Mouse (Mus musculus) limb, embryonic 15.5 days (tissue): ENCODE data around the gene Amdhd2. TPM values are rescaled to one million over a fixed set of nuclear protein-coding genes. Genes with fewer than 3 reads are reported as not detected.

ENCODE experiments used
- ATAC-seq: fragments of 200-750 bp; cut with Nextera tagmentation; 2 replicates; pipeline ENCODE4 v1.8.0; 2017; ENCODE audit warnings: low read depth, moderate TSS enrichment; ENCODE audit not compliant: insufficient number of reproducible peaks, low FRiP score, low TSS enrichment
- H3K27ac ChIP-seq: fragments of 300-500 bp; sonication (generic); 2 replicates; pipeline ENCODE4 v1.5.1; 2015; ENCODE audit warnings: moderate library complexity, mild to moderate bottlenecking, inconsistent platforms
- H3K27me3 ChIP-seq: fragments of 300-500 bp; sonication (generic); 2 replicates; pipeline ENCODE4 v1.6.1; 2015; ENCODE audit warnings: inconsistent platforms
- H3K36me3 ChIP-seq: fragments of 300-500 bp; sonication (generic); 2 replicates; pipeline ENCODE4 v1.6.1; 2015; ENCODE audit warnings: inconsistent platforms
- H3K4me1 ChIP-seq: fragments of 300-500 bp; sonication (generic); 2 replicates; pipeline ENCODE4 v1.6.1; 2015; ENCODE audit warnings: inconsistent platforms
- H3K4me2 ChIP-seq: fragments of 300-500 bp; sonication (generic); 2 replicates; pipeline ENCODE4 v1.6.1; 2015; ENCODE audit warnings: mild to moderate bottlenecking, inconsistent platforms
- H3K4me3 ChIP-seq: fragments of 300-500 bp; sonication (generic); 2 replicates; pipeline ENCODE4 v1.5.1; 2015; ENCODE audit warnings: mild to moderate bottlenecking, inconsistent platforms
- H3K9ac ChIP-seq: fragments of 300-500 bp; sonication (generic); 2 replicates; pipeline ENCODE4 v1.6.1; 2015; ENCODE audit warnings: inconsistent platforms
- H3K9me3 ChIP-seq: fragments of 300-500 bp; sonication (generic); 2 replicates; pipeline ENCODE4 v1.6.1; 2016; ENCODE audit warnings: inconsistent platforms
- WGBS: fragments of 180-500 bp; shearing (Covaris S2); methylation state at CpG from one replicate; pipeline ENCODE4 v1.1.7; 2015; 5-methylcytosine and 5-hydroxymethylcytosine counted together
- polyA plus RNA-seq: library from polyadenylated mRNA; unstranded; fragments of >200 nt; fragmentation: Nextera tagmentation; extraction: Ambion mirVana; gene quantifications from 2 replicates; pipeline ENCODE4 v1.2.1, GENCODE M21; 2015

Amdhd2 gene
- polyA plus RNA-seq, 1 experiment from 2014 or later, result 30.0 TPM

- H3K4me2 ChIP-seq, result peak overlapping the region; percentile 91
- peaks cover 81% of the 10 kb centered on the region for H3K4me1 ChIP-seq
Measured at GRCm38 (mm10) chr17:24206451-24207351, 43.1 kb upstream of the Amdhd2 start.

DNA sequence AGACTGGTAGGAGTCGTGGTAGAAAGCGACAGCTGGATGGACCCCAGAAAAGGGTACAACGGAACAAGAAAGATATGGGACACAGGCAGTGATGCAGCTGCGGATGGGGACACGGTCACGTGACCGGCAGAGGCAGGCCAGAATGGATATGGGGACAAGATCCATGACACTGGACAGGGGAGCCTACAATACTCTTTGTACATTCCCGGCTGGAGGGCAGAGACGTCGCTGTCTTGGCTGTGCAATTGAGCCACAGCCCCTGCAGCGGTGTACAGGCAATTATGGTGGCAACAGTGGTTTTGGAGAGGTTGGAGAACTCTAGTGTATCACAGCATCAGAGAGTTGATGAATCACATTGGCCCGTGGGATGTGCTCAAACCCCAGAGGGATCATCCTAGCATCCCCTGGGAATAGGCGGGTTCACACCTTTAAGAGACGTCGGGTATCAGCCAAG is 42.4 kb upstream of the Amdhd2 start:
- Histone ChIP-seq H3K4me2 (peak overlapping the region; percentile 91), H3K27ac (peak overlapping the region; percentile 70)

More at GRCm38 (mm10) chr17:24206451-24207351, 43.1 kb upstream of the Amdhd2 start:
- Histone ChIP-seq H3K36me3 (no peaks in the 10 kb centered on the region), H3K4me3 (peak overlapping the region; percentile 71), H3K9ac (peak overlapping the region; percentile 70), H3K27me3 (no peaks in the 10 kb centered on the region; the same call in none of the 2 replicates), H3K9me3 (no peaks in the 10 kb centered on the region), H3K27ac (peak overlapping the region; percentile 70)
- no peak for ATAC-seq
- 6% methylated on average over 61 of the region's 62 CpGs for WGBS

DNA sequence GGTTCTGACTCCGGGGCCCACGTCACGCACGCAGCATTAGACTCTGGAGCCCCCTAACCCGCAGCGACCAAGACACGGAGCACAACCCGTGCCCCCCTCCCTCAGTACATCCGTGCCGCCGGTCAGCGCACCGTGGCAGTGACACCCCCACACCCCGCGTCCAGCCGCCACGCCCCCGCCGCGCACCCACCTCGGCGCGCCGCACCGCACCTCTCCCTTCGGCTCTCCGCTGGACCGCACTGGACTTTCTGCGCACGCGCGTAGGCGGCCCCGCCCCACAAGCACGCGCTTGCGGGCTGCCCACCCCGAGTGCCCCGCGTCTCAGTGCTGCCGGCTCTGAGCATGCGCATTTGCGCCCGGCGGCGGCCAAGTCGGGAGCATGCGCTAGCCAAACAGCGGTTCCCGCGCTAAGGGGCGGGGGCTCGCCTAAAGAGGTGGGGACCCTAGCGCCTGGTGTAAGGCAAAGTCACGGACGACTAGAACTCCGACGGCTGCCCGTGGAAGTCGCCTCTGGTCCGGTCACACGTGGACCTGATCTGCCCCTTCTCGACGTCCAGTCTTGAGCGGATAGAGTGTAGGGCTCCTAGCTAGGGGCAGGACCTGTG is 41.8 kb upstream of the Amdhd2 start, which contains the start of gene Tbc1d24:
Gene Tbc1d24, minus strand, starts transcription at position 279 of the 605 bp plus-strand sequence.
- peak within 1 kb of the TSS; percentile 91 for H3K4me2 ChIP-seq

More for the DNA sequence above, 42.4 kb upstream of the Amdhd2 start:
- no peak for ATAC-seq
- H3K9ac ChIP-seq, result 0 out of 2 replicates have a peak overlapping the region, but pooled peaks have one; percentile 71
- H3K4me3 ChIP-seq, result peak overlapping the region; percentile 71
- no peaks in the 10 kb centered on the region for H3K9me3 ChIP-seq
- 10% methylated on average over 15 of the region's 15 CpGs for WGBS
- H3K4me1 ChIP-seq, result peaks cover 74% of the 10 kb centered on the region
- H3K27me3 ChIP-seq, result no peaks in the 10 kb centered on the region; the same call in none of the 2 replicates
- no peaks in the 10 kb centered on the region for H3K36me3 ChIP-seq

DNA sequence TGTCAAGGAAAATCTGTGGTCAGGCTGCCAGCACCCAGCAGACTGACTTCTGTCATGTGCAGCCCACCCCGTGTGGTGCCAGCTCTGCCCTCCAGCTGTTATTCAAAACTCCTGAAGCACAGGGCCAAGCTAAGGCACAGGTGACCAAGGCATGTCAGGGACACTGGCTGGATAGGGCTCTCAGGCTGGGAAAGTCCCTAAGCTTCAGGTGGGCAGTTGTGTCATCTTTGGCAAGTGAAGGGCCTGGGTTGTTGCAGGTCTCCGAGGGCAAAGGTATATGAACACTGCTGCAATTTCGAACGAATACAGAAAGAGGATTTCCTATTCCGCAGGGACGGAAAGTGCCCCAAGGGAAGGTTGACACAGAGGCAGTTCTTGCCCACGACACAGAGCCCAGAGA is 41.3 kb upstream of the Amdhd2 start:
- Histone ChIP-seq H3K36me3 (no peaks in the 10 kb centered on the region), H3K4me2 (peak overlapping the region; percentile 91), H3K9me3 (no peaks in the 10 kb centered on the region), H3K4me3 (peak overlapping the region; percentile 71), H3K27ac (peak overlapping the region; percentile 54; the same call in 1 of the 2 replicates), H3K27me3 (no peaks in the 10 kb centered on the region; the same call in none of the 2 replicates), H3K4me1 (peaks cover 63% of the 10 kb centered on the region), H3K9ac (peak overlapping the region; percentile 71)
- WGBS, result 6% methylated on average over 7 of the region's 7 CpGs
- ATAC-seq, result no peak

More for the DNA sequence above, 41.8 kb upstream of the Amdhd2 start, which contains the start of gene Tbc1d24:
- Histone ChIP-seq H3K4me1 (peaks cover 68% of the 10 kb centered on the region), H3K36me3 (no peaks in the 10 kb centered on the region), H3K9ac (peak within 1 kb of the TSS; percentile 71), H3K4me3 (peak within 1 kb of the TSS; percentile 71), H3K9me3 (no peaks in the 10 kb centered on the region), H3K27ac (peak within 1 kb of the TSS; percentile 70), H3K27me3 (no peaks in the 10 kb centered on the region; the same call in none of the 2 replicates)
- ATAC-seq, result peak; percentile 56
- WGBS, result 1% methylated on average over 61 of the region's 65 CpGs

GRCm38 (mm10) chr17:24203611-24204534 is 40.3 kb upstream of the Amdhd2 start:
- H3K4me1 ChIP-seq, result peaks cover 53% of the 10 kb centered on the region
- H3K27me3 ChIP-seq, result no peaks in the 10 kb centered on the region; the same call in none of the 2 replicates
- H3K4me3 ChIP-seq, result peak overlapping the region; percentile 71
- 69% methylated on average over 3 of the region's 3 CpGs for WGBS
- no peak overlapping the region for H3K27ac ChIP-seq
- H3K4me2 ChIP-seq, result peak overlapping the region; percentile 91
- H3K9me3 ChIP-seq, result no peaks in the 10 kb centered on the region
- H3K9ac ChIP-seq, result no peak overlapping the region
- H3K36me3 ChIP-seq, result no peaks in the 10 kb centered on the region
- ATAC-seq, result no peak

GRCm38 (mm10) chr17:24203068-24203467 is 39.5 kb upstream of the Amdhd2 start:
- Histone ChIP-seq H3K9me3 (no peaks in the 10 kb centered on the region), H3K9ac (no peak overlapping the region), H3K36me3 (no peaks in the 10 kb centered on the region), H3K27me3 (no peaks in the 10 kb centered on the region; the same call in none of the 2 replicates), H3K4me3 (no peak overlapping the region), H3K4me2 (no peak overlapping the region), H3K4me1 (peaks cover 45% of the 10 kb centered on the region), H3K27ac (no peak overlapping the region)
- ATAC-seq, result no peak
- 59% methylated on average over 4 of the region's 4 CpGs for WGBS

DNA sequence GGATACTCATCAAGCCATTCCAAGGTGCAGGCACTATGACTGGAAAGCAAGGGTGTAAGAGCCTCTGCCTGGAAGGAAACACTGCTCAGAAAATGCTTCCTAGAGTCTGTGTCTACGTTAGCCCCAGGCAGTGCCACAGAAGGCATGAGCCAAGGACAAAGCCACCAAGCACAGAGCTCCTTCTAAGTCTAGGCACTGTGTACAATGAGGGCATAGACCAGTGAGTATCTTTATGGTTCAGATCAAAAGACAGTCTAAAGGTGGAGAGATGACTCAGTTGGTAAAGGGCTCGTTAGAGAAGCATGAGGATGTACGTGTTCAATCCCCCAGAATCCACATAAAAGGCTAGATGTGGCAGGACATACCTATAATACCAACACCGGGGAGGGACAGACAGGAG is 37.5 kb upstream of the Amdhd2 start:
- no peaks in the 10 kb centered on the region for H3K9me3 ChIP-seq
- no peaks in the 10 kb centered on the region for H3K27me3 ChIP-seq
- ATAC-seq, result no peak
- no peak overlapping the region for H3K4me3 ChIP-seq
- no peaks in the 10 kb centered on the region for H3K36me3 ChIP-seq
- no peak overlapping the region for H3K9ac ChIP-seq
- no peak overlapping the region for H3K4me2 ChIP-seq
- 78% methylated on average over 4 of the region's 4 CpGs for WGBS
- H3K27ac ChIP-seq, result no peak overlapping the region
- H3K4me1 ChIP-seq, result peaks cover 25% of the 10 kb centered on the region

GRCm38 (mm10) chr17:24199741-24200140 is 36.2 kb upstream of the Amdhd2 start:
- Histone ChIP-seq H3K36me3 (no peaks in the 10 kb centered on the region), H3K9me3 (no peaks in the 10 kb centered on the region), H3K4me3 (no peak overlapping the region), H3K27ac (no peak overlapping the region), H3K27me3 (no peaks in the 10 kb centered on the region), H3K4me2 (no peak overlapping the region), H3K9ac (no peak overlapping the region), H3K4me1 (peaks cover 12% of the 10 kb centered on the region)
- 63% methylated on average over 4 of the region's 4 CpGs for WGBS
- ATAC-seq, result no peak

DNA sequence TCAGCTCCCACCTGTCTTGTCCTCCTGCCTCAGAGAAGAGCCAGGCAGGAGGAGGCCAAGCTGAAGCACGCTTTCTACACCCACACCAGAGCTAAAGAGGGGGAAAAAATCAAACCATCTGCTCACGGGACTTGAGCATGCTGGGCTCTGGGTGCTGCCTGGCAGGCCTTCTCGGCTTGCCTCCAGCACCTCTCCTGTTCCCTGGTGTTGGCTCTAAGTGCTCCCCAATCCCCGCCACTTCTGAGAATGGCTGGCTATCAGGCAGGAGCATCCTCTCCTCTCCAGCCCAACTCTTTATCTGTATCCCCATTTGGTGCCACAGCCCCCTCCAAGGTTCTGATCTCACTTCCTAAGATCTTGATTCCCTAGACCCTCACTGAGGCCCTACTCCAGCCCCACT is 35.7 kb upstream of the Amdhd2 start:
- H3K36me3 ChIP-seq, result no peaks in the 10 kb centered on the region
- no peak overlapping the region for H3K27ac ChIP-seq
- peaks cover 7% of the 10 kb centered on the region for H3K4me1 ChIP-seq
- H3K9me3 ChIP-seq, result no peaks in the 10 kb centered on the region
- H3K9ac ChIP-seq, result no peak overlapping the region
- H3K27me3 ChIP-seq, result no peaks in the 10 kb centered on the region
- H3K4me3 ChIP-seq, result no peak overlapping the region
- H3K4me2 ChIP-seq, result no peak overlapping the region
- ATAC-seq, result no peak
- WGBS, result 95% methylated on average over 4 of the region's 4 CpGs

DNA sequence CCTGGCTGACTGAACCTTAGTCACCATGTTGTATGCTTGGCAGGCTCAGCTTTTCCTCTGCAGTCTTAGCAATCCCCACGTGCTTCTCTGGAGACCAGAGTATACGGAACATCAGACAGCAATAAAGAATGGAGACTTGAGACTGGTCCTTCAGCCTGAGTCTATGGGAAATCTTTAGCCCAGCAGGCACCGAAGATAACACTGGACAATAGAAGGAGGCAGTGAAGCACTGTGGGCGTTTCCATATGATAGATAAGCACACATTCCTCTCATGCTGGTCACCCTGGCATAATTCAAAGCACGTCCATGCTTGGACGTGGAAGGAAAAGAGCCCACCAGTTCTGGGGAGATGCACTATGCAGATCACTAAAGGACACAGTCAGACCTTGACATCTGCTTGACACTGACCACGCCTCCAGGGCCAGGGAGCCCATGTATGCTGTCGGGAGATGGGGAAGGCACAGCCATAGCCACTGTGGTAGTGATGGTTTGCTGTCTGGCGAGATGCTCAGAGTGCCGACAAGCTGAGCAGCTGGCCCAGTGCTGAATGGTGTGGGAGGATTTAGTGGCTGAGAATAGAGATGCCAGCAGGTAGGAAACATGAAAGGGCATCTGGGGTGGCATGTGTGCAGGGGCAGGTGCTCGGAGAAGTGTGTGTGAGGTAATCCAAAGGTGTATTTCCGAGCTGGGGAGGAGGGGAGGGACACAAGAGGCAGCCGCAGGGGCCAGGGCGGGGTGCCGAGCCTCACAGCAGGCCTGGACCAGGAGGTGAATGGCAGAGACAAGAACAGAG is 33.7 kb upstream of the Amdhd2 start:
- H3K27me3 ChIP-seq, result no peaks in the 10 kb centered on the region
- no peak overlapping the region for H3K4me3 ChIP-seq
- no peaks in the 10 kb centered on the region for H3K9me3 ChIP-seq
- no peaks in the 10 kb centered on the region for H3K36me3 ChIP-seq
- H3K4me1 ChIP-seq, result no peaks in the 10 kb centered on the region
- no peak overlapping the region for H3K27ac ChIP-seq
- H3K4me2 ChIP-seq, result no peak overlapping the region
- ATAC-seq, result no peak
- WGBS, result 66% methylated on average over 15 of the region's 15 CpGs
- H3K9ac ChIP-seq, result no peak overlapping the region
